Comparison of ENCODE assay signal across 10 mouse cellular contexts in genomic region chr17:56818067-56818636, GRCm38 (mm10). TPM values are rescaled to one million over a fixed set of nuclear protein-coding genes. Genes with fewer than 3 reads are reported as not detected.
DNase-seq lines count a peak whose midpoint lies in the region; ATAC-seq and TF ChIP-seq lines count a peak whose summit lies in the region.
"Had no signal": no experiment of that assay in that cellular context is flagged by ENCODE, and none has a peak within 500 bp of the region (broad histone marks: within the 10 kb centered on the region; RNA-seq: fewer than 3 reads in every experiment).

No protein-coding gene starts in this region.

- no peaks in the 10 kb centered on the region for H3K27me3 ChIP-seq in intestine, embryonic 14.5 days (replicated peaks; ENCODE audit: control insufficient read depth, insufficient read depth, low read length)
- H3K27me3 ChIP-seq in intestine, embryonic 15.5 days (replicated peaks) = no peaks in the 10 kb centered on the region
- no peaks in the 10 kb centered on the region for H3K27me3 ChIP-seq in kidney, postnatal 0 days (ENCODE audit: insufficient read depth, low read length)
- H3K27me3 ChIP-seq in neural tube, embryonic 13.5 days = 0 out of 2 replicates have a peak, but pooled peaks cover 4% of the 10 kb centered on the region

- 0 out of 2 replicates have a peak, but pooled peaks have one; percentile 6 for ATAC-seq in intestine, embryonic 14.5 days (replicated peaks; ENCODE audit: low FRiP score, low TSS enrichment, low read depth)
- no peak for ATAC-seq in intestine, embryonic 15.5 days
- ATAC-seq in kidney, postnatal 0 days (replicated peaks; ENCODE audit: low FRiP score, low read depth) = peak; percentile 31; the same call in 1 of the 2 replicates
- ATAC-seq in neural tube, embryonic 13.5 days (ENCODE audit: low read depth) = no peak

- DNase-seq in intestine, embryonic 14.5 days (ENCODE audit: low spot score) = no peak
- peak; percentile 83 for DNase-seq in R1 (ENCODE audit: low read depth, low spot score)
- DNase-seq in kidney, postnatal 0 days (ENCODE audit: low spot score) = peak; percentile 41
- no peak for DNase-seq in gastrocnemius, adult 8-10 months (ENCODE audit: low spot score in 2 of 2)
- no peak for DNase-seq in right cerebral cortex, adult 2 months (ENCODE audit: low spot score in 2 of 2)
- no peak for DNase-seq in retina, postnatal 1 day
- DNase-seq: right cerebral cortex, postnatal 25 days had no signal

- TF ChIP-seq CTCF in kidney, postnatal 0 days (IDR thresholded peaks at IDR 0.05; ENCODE audit: low read depth) = no peak

- no peak overlapping the region for H3K4me2 ChIP-seq in intestine, embryonic 14.5 days (ENCODE audit: low read length)
- H3K4me2 ChIP-seq in intestine, embryonic 15.5 days (replicated peaks) = no peak overlapping the region
- H3K4me2 ChIP-seq in kidney, postnatal 0 days (ENCODE audit: low read length) = no peak overlapping the region
- peak overlapping the region; percentile 25; the same call in 1 of the 2 replicates for H3K4me2 ChIP-seq in neural tube, embryonic 13.5 days

- H3K27ac ChIP-seq in intestine, embryonic 14.5 days (ENCODE audit: low read depth) = no peak overlapping the region
- H3K27ac ChIP-seq in intestine, embryonic 15.5 days = no peak overlapping the region
- H3K27ac ChIP-seq in kidney, postnatal 0 days = no peak overlapping the region
- no peak overlapping the region; the same call in 1 of the 2 replicates for H3K27ac ChIP-seq in neural tube, embryonic 13.5 days (replicated peaks)

- no peak overlapping the region for H3K9ac ChIP-seq in intestine, embryonic 14.5 days (ENCODE audit: low read length)
- H3K9ac ChIP-seq in intestine, embryonic 15.5 days = no peak overlapping the region
- H3K9ac ChIP-seq in kidney, postnatal 0 days (ENCODE audit: low read depth, low read length) = no peak overlapping the region
- H3K9ac ChIP-seq in neural tube, embryonic 13.5 days = no peak overlapping the region

- no peaks in the 10 kb centered on the region for H3K36me3 ChIP-seq in intestine, embryonic 14.5 days (ENCODE audit: control insufficient read depth, insufficient read depth, low read length)
- H3K36me3 ChIP-seq in intestine, embryonic 15.5 days = no peaks in the 10 kb centered on the region
- no peaks in the 10 kb centered on the region for H3K36me3 ChIP-seq in kidney, postnatal 0 days (ENCODE audit: insufficient read depth, low read length)
- no peaks in the 10 kb centered on the region for H3K36me3 ChIP-seq in neural tube, embryonic 13.5 days

- WGBS in intestine, embryonic 14.5 days = 35% methylated on average over 11 of the region's 11 CpGs
- 38% methylated on average over 11 of the region's 11 CpGs for WGBS in intestine, embryonic 15.5 days
- 31% methylated on average over 11 of the region's 11 CpGs for WGBS in kidney, postnatal 0 days
- 31% methylated on average over 11 of the region's 11 CpGs for WGBS in neural tube, embryonic 13.5 days

- H3K4me3 ChIP-seq in intestine, embryonic 14.5 days (ENCODE audit: low read depth, low read length) = no peak overlapping the region
- no peak overlapping the region for H3K4me3 ChIP-seq in intestine, embryonic 15.5 days (replicated peaks)
- H3K4me3 ChIP-seq in kidney, postnatal 0 days (replicated peaks; ENCODE audit: low read depth, low read length) = no peak overlapping the region
- H3K4me3 ChIP-seq in neural tube, embryonic 13.5 days = no peak overlapping the region

- H3K9me3 ChIP-seq in intestine, embryonic 14.5 days (ENCODE audit: control insufficient read depth, low read length) = no peaks in the 10 kb centered on the region
- H3K9me3 ChIP-seq in intestine, embryonic 15.5 days = no peaks in the 10 kb centered on the region
- no peaks in the 10 kb centered on the region for H3K9me3 ChIP-seq in kidney, postnatal 0 days (replicated peaks; ENCODE audit: low read length)
- H3K9me3 ChIP-seq in neural tube, embryonic 13.5 days = no peaks in the 10 kb centered on the region

- peaks cover 7% of the 10 kb centered on the region; the same call in 1 of the 2 replicates for H3K4me1 ChIP-seq in intestine, embryonic 14.5 days (replicated peaks; ENCODE audit: control insufficient read depth, insufficient read depth, low read length)
- H3K4me1 ChIP-seq in intestine, embryonic 15.5 days (replicated peaks) = peaks cover 7% of the 10 kb centered on the region; the same call in 1 of the 2 replicates
- no peaks in the 10 kb centered on the region for H3K4me1 ChIP-seq in kidney, postnatal 0 days (replicated peaks; ENCODE audit: insufficient read depth, low read length)
- H3K4me1 ChIP-seq in neural tube, embryonic 13.5 days (replicated peaks) = peaks cover 45% of the 10 kb centered on the region

RNA-seq across cellular contexts. Expression of gene Rfx2, which starts 12.7 kb away (rescaled TPM):
- polyA plus RNA-seq in intestine, embryonic 14.5 days (2014; fragmentation: Nextera tagmentation; extraction: Ambion mirVana) = 4.5 and 4.9 TPM in 2 replicates
- polyA plus RNA-seq in intestine, embryonic 15.5 days (2015; fragmentation: Nextera tagmentation; extraction: Ambion mirVana) = 3.1 and 4.4 TPM in 2 replicates
- 1.6 and 2.1 TPM in 2 replicates for polyA plus RNA-seq in kidney, postnatal 0 days (2015; fragmentation: Nextera tagmentation; extraction: Ambion mirVana)
- 4.6 and 5.2 TPM in 2 replicates for polyA plus RNA-seq in neural tube, embryonic 13.5 days (2015; fragmentation: Nextera tagmentation; extraction: Ambion mirVana)
- total RNA-seq in gastrocnemius, adult 8-10 months (2022) = 1 to 10 TPM; 1.8 to 3.6 (median 2.5) TPM

RNA-seq across cellular contexts. Expression of gene Prr22, which starts 48.1 kb away (rescaled TPM):
- polyA plus RNA-seq in intestine, embryonic 14.5 days (2014; fragmentation: Nextera tagmentation; extraction: Ambion mirVana) = 1.7 and 2.3 TPM in 2 replicates
- 1.2 and 1.6 TPM in 2 replicates for polyA plus RNA-seq in intestine, embryonic 15.5 days (2015; fragmentation: Nextera tagmentation; extraction: Ambion mirVana)
- polyA plus RNA-seq in kidney, postnatal 0 days (2015; fragmentation: Nextera tagmentation; extraction: Ambion mirVana) = 0.59 and 0.71 TPM in 2 replicates
- 0.95 and 1.1 TPM in 2 replicates for polyA plus RNA-seq in neural tube, embryonic 13.5 days (2015; fragmentation: Nextera tagmentation; extraction: Ambion mirVana)
- total RNA-seq in gastrocnemius, adult 8-10 months (2022) = under 1 TPM in 1 of 4 experiments, not detected in 3; 0.12 TPM

RNA-seq across cellular contexts. Expression of gene Dus3l, which starts 53.6 kb away (rescaled TPM):
- 45.6 and 47.4 TPM in 2 replicates for polyA plus RNA-seq in intestine, embryonic 14.5 days (2014; fragmentation: Nextera tagmentation; extraction: Ambion mirVana)
- 38.7 and 42.8 TPM in 2 replicates for polyA plus RNA-seq in intestine, embryonic 15.5 days (2015; fragmentation: Nextera tagmentation; extraction: Ambion mirVana)
- polyA plus RNA-seq in kidney, postnatal 0 days (2015; fragmentation: Nextera tagmentation; extraction: Ambion mirVana) = 37.3 and 38.8 TPM in 2 replicates
- 61.5 and 64.6 TPM in 2 replicates for polyA plus RNA-seq in neural tube, embryonic 13.5 days (2015; fragmentation: Nextera tagmentation; extraction: Ambion mirVana)
- total RNA-seq in gastrocnemius, adult 8-10 months (2022) = 10 to 100 TPM; 12.6 to 17.4 (median 15.4) TPM

RNA-seq across cellular contexts. Expression of gene Acsbg2, which starts 56.1 kb away (rescaled TPM):
- polyA plus RNA-seq in intestine, embryonic 14.5 days (2014; fragmentation: Nextera tagmentation; extraction: Ambion mirVana) = not detected in 2 replicates
- not detected in 2 replicates for polyA plus RNA-seq in intestine, embryonic 15.5 days (2015; fragmentation: Nextera tagmentation; extraction: Ambion mirVana)
- not detected in 2 replicates for polyA plus RNA-seq in kidney, postnatal 0 days (2015; fragmentation: Nextera tagmentation; extraction: Ambion mirVana)
- polyA plus RNA-seq in neural tube, embryonic 13.5 days (2015; fragmentation: Nextera tagmentation; extraction: Ambion mirVana) = not detected in 2 replicates
- not detected for total RNA-seq in gastrocnemius, adult 8-10 months (2022)
- total RNA-seq: left cerebral cortex, postnatal 36 days had no signal

RNA-seq across cellular contexts. Expression of gene 1700061G19Rik, which starts 57.1 kb away (rescaled TPM):
- polyA plus RNA-seq in intestine, embryonic 14.5 days (2014; fragmentation: Nextera tagmentation; extraction: Ambion mirVana) = 0.12 and 0.34 TPM in 2 replicates
- 0.15 and 0.19 TPM in 2 replicates for polyA plus RNA-seq in intestine, embryonic 15.5 days (2015; fragmentation: Nextera tagmentation; extraction: Ambion mirVana)
- 0.11 and 0.13 TPM in 2 replicates for polyA plus RNA-seq in kidney, postnatal 0 days (2015; fragmentation: Nextera tagmentation; extraction: Ambion mirVana)
- 0.54 and 0.60 TPM in 2 replicates for polyA plus RNA-seq in neural tube, embryonic 13.5 days (2015; fragmentation: Nextera tagmentation; extraction: Ambion mirVana)
- total RNA-seq in gastrocnemius, adult 8-10 months (2022) = not detected

Comparison
In these comparisons a context has a peak if more than half of its experiments do, and no peak if none do; other contexts are left out.
1. ATAC-seq: peak in intestine, embryonic 14.5 days (single experiment) and kidney, postnatal 0 days (single experiment); none in intestine, embryonic 15.5 days (single experiment) and neural tube, embryonic 13.5 days (single experiment).
2. DNase-seq: peak in R1 (single experiment) and kidney, postnatal 0 days (single experiment); none in intestine, embryonic 14.5 days (single experiment), gastrocnemius, adult 8-10 months (0 of 2), right cerebral cortex, adult 2 months (0 of 2) and retina, postnatal 1 day (single experiment).